Comparison of ENCODE assay signal across 9 mouse cellular contexts in the genomic region with DNA sequence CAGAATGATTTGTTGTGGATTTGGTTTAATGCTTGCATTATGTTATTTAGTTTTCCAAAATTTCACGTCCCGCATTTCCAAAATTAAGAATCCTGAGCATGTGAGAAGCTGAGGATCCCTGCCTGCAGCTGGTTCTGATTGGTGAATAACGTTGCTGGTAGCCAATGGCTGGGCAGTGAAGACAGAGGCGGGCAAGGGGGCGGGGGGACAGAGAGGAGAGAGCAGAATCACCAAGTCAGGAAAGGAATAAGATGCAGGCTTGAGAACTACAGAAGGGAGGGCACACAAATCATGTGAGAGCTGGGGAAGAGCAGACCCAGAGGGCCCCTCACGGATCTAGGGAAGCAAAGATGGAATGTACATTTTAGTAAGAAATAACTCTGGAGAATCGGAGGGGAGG.
DNase-seq lines count a peak whose midpoint lies in the region; ATAC-seq lines count a peak whose summit lies in the region.
"Had no signal": no experiment of that assay in that cellular context is flagged by ENCODE, and none has a peak within 500 bp of the region (broad histone marks: within the 10 kb centered on the region; RNA-seq: fewer than 3 reads in every experiment).

No protein-coding gene starts in this region.

- 10% methylated on average over 7 of the region's 7 CpGs for WGBS in lung, embryonic 15.5 days
- WGBS in limb, embryonic 13.5 days: 16% methylated on average over 7 of the region's 7 CpGs

- no peak overlapping the region for H3K27ac ChIP-seq in lung, embryonic 15.5 days
- H3K27ac ChIP-seq in limb, embryonic 13.5 days: no peak overlapping the region

- no peaks in the 10 kb centered on the region for H3K36me3 ChIP-seq in lung, embryonic 15.5 days
- no peaks in the 10 kb centered on the region for H3K36me3 ChIP-seq in limb, embryonic 13.5 days

- no peaks in the 10 kb centered on the region for H3K9me3 ChIP-seq in lung, embryonic 15.5 days
- peaks cover 4% of the 10 kb centered on the region for H3K9me3 ChIP-seq in limb, embryonic 13.5 days

- DNase-seq in adrenal gland, postnatal 10 days: peak; percentile 22
- no peak for DNase-seq in adrenal gland, adult 18-20 months (ENCODE audit: low spot score in 2 of 2)
- DNase-seq in lung, postnatal 25 days (ENCODE audit: low spot score): no peak
- DNase-seq in testis, postnatal 10 days (ENCODE audit: low spot score): peak; percentile 58
- DNase-seq in frontal cortex, postnatal 36 days (ENCODE audit: low spot score in 2 of 2): no peak
- no peak for DNase-seq in spleen, adult 12 weeks (ENCODE audit: low spot score)

- peak overlapping the region; percentile 48 for H3K4me2 ChIP-seq in lung, embryonic 15.5 days
- peak overlapping the region; percentile 51 for H3K4me2 ChIP-seq in limb, embryonic 13.5 days (replicated peaks)

- H3K9ac ChIP-seq in lung, embryonic 15.5 days: no peak overlapping the region
- H3K9ac ChIP-seq in limb, embryonic 13.5 days: no peak overlapping the region

- H3K4me1 ChIP-seq in lung, embryonic 15.5 days: 0 out of 2 replicates have a peak, but pooled peaks cover 9% of the 10 kb centered on the region
- peaks cover 10% of the 10 kb centered on the region; the same call in 1 of the 2 replicates for H3K4me1 ChIP-seq in limb, embryonic 13.5 days
- H3K4me1 ChIP-seq: megakaryocyte, embryonic 14.5 days had no signal

- H3K4me3 ChIP-seq in lung, embryonic 15.5 days: peak overlapping the region; percentile 12; the same call in 1 of the 2 replicates
- peak overlapping the region; percentile 20 for H3K4me3 ChIP-seq in limb, embryonic 13.5 days
- H3K4me3 ChIP-seq: megakaryocyte, embryonic 14.5 days had no signal

- peak; percentile 83; the same call in 1 of the 2 replicates for ATAC-seq in lung, embryonic 15.5 days (ENCODE audit: borderline replicate concordance, extremely low read depth, low FRiP score, low TSS enrichment)
- ATAC-seq in limb, embryonic 13.5 days (ENCODE audit: low FRiP score, low read depth): peak; percentile 67

- H3K27me3 ChIP-seq in lung, embryonic 15.5 days: no peaks in the 10 kb centered on the region
- H3K27me3 ChIP-seq in limb, embryonic 13.5 days: peaks cover 6% of the 10 kb centered on the region; the same call in 1 of the 2 replicates

Comparison
In these comparisons a context has a peak if more than half of its experiments do, and no peak if none do; other contexts are left out.
1. DNase-seq: peak in adrenal gland, postnatal 10 days (single experiment) and testis, postnatal 10 days (single experiment); none in adrenal gland, adult 18-20 months (0 of 2), lung, postnatal 25 days (single experiment), frontal cortex, postnatal 36 days (0 of 2) and spleen, adult 12 weeks (single experiment).